Mouse (Mus musculus) lung, postnatal 0 days (tissue): Measurements from ENCODE around the gene H2afz. TPM values are rescaled to one million over a fixed set of nuclear protein-coding genes. Genes with fewer than 3 reads are reported as not detected.

Experiments used
- ATAC-seq: fragments of 200-750 bp; cut with Nextera tagmentation; 2 replicates; pipeline ENCODE4 v1.8.0; 2017; ENCODE audit warnings: moderate library complexity
- DNase-seq: peaks from one replicate; pipeline ENCODE4 v3.0.0-alpha.2; 2016; ENCODE audit warnings: low spot score
- H3K27ac ChIP-seq: fragments of 300-500 bp; sonication (generic); 2 replicates; pipeline ENCODE4 v1.5.1; 2014; ENCODE audit warnings: antibody characterized with exemption, mild to moderate bottlenecking, low read length, mixed read lengths
- H3K27me3 ChIP-seq: fragments of 300-500 bp; sonication (generic); replicated peaks from 2 replicates; pipeline ENCODE4 v1.6.1; 2014; ENCODE audit warnings: low read length, mixed read lengths; ENCODE audit not compliant: insufficient read depth
- H3K36me3 ChIP-seq: fragments of 300-500 bp; sonication (generic); 2 replicates; pipeline ENCODE4 v1.6.1; 2014; ENCODE audit warnings: low read length, mixed read lengths; ENCODE audit not compliant: insufficient read depth
- H3K4me1 ChIP-seq: fragments of 300-500 bp; sonication (generic); 2 replicates; pipeline ENCODE4 v1.6.1; 2014; ENCODE audit warnings: antibody characterized with exemption, low read depth, low read length, mixed read lengths; ENCODE audit not compliant: insufficient read depth
- H3K4me2 ChIP-seq: fragments of 300-500 bp; sonication (generic); replicated peaks from 2 replicates; pipeline ENCODE4 v1.6.1; 2014; ENCODE audit warnings: low read depth, mild to moderate bottlenecking, low read length, moderate library complexity, mixed read lengths
- H3K4me3 ChIP-seq: fragments of 300-500 bp; sonication (generic); 2 replicates; pipeline ENCODE4 v1.5.1; 2014; ENCODE audit warnings: low read depth, low read length
- H3K9ac ChIP-seq: fragments of 300-500 bp; sonication (generic); replicated peaks from 2 replicates; pipeline ENCODE4 v1.6.1; 2014; ENCODE audit warnings: low read depth, mild to moderate bottlenecking
- H3K9me3 ChIP-seq: fragments of 300-500 bp; sonication (generic); 2 replicates; pipeline ENCODE4 v1.6.1; 2016; ENCODE audit warnings: low read length, mixed read lengths
- CTCF ChIP-seq: IDR thresholded peaks from 2 replicates; pipeline ENCODE4 v1.5.1; 2016; ENCODE audit warnings: antibody characterized with exemption, mild to moderate bottlenecking
- EP300 ChIP-seq: IDR thresholded peaks from 2 replicates; pipeline ENCODE4 v1.6.1; 2016; ENCODE audit warnings: antibody characterized with exemption, mild to moderate bottlenecking, control low read depth
- WGBS: fragments of 180-500 bp; shearing (Covaris S2); extraction: QIAGEN DNeasy Blood & Tissue Kit; methylation state at CpG from one replicate; pipeline ENCODE4 v1.1.7; 2014; 5-methylcytosine and 5-hydroxymethylcytosine counted together
- polyA plus RNA-seq: library from polyadenylated mRNA; unstranded; fragments of >200 nt; fragmentation: Nextera tagmentation; extraction: Ambion mirVana; gene quantifications from 2 replicates; pipeline ENCODE4 v1.2.1, GENCODE M21; 2015

H2afz gene
- polyA plus RNA-seq, 1 experiment from 2014 or later: 577 TPM

DNA sequence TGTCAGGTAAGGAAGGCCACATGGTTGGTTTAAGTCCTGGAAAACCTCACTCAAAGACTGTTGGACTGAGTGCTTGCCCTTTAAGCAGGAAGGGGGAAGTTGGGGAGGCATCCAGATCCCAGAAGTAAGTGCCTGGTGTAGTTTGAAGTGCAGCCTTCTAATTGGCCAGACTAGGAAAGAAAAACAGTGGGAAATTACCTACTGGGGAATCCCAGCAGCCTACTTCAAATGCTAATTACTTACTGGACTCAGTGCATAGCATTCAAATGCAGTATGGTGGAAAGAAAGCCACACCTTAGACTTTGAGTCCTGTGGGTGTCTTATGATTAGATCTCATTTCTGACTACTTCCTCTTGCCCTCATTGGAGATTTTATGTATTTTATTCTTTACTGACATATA is 31.2 kb upstream of the H2afz start:
- Histone ChIP-seq H3K9me3 (no peaks in the 10 kb centered on the region), H3K27ac (no peak overlapping the region), H3K4me1 (no peaks in the 10 kb centered on the region), H3K4me3 (no peak overlapping the region), H3K4me2 (no peak overlapping the region), H3K9ac (no peak overlapping the region), H3K36me3 (no peaks in the 10 kb centered on the region), H3K27me3 (no peaks in the 10 kb centered on the region)
- peak; percentile 41; the same call in 1 of the 2 replicates for ATAC-seq
- DNase-seq: peak; percentile 43
- no peak for TF ChIP-seq EP300
- no peak for TF ChIP-seq CTCF

- no peak for DNase-seq
- Histone ChIP-seq H3K4me1 (no peaks in the 10 kb centered on the region), H3K27ac (no peak overlapping the region), H3K27me3 (no peaks in the 10 kb centered on the region), H3K9ac (no peak overlapping the region), H3K4me3 (no peak overlapping the region), H3K9me3 (no peaks in the 10 kb centered on the region), H3K4me2 (no peak overlapping the region), H3K36me3 (no peaks in the 10 kb centered on the region)
- TF ChIP-seq EP300 (no peak), CTCF (no peak)
- ATAC-seq: no peak
- WGBS: 58% methylated on average over 4 of the region's 4 CpGs
Observed at GRCm38 (mm10) chr3:137833698-137834097, 30.6 kb upstream of the H2afz start.

GRCm38 (mm10) chr3:137836543-137836942 is 27.7 kb upstream of the H2afz start:
- Histone ChIP-seq H3K9me3 (no peaks in the 10 kb centered on the region), H3K4me3 (no peak overlapping the region), H3K9ac (no peak overlapping the region), H3K27ac (no peak overlapping the region), H3K36me3 (no peaks in the 10 kb centered on the region), H3K27me3 (no peaks in the 10 kb centered on the region), H3K4me1 (no peaks in the 10 kb centered on the region), H3K4me2 (no peak overlapping the region)
- TF ChIP-seq EP300 (no peak), CTCF (no peak)
- 95% methylated on average over 1 of the region's 1 CpGs for WGBS
- no peak for DNase-seq
- no peak for ATAC-seq

- Histone ChIP-seq H3K9ac (no peak overlapping the region), H3K27me3 (no peaks in the 10 kb centered on the region), H3K27ac (no peak overlapping the region), H3K4me2 (no peak overlapping the region), H3K36me3 (no peaks in the 10 kb centered on the region), H3K4me1 (no peaks in the 10 kb centered on the region), H3K4me3 (no peak overlapping the region), H3K9me3 (no peaks in the 10 kb centered on the region)
- TF ChIP-seq EP300: no peak
- TF ChIP-seq CTCF: no peak
- DNase-seq (no peak), ATAC-seq (no peak)
Observed at GRCm38 (mm10) chr3:137838160-137838559, 26.1 kb upstream of the H2afz start.

DNA sequence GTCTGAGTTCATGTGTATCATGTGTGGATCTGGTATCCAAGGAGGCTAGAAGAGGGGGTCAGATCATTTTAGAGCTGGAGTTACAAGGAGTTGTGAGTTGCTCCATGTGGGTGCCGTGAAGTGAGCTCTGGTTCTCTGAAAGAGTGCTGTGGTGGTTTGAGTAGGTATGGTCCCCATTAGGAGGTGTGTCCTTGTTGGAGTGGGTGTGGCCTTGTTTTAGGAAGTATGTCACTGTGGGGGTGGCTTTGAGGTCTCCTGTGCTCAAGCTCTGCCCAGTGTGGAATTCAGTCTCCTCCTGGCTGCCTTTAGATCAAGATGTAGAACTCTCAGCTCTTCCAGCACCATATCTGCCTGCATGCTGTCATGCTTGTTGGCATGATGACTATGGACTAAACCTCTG is 21.3 kb upstream of the H2afz start:
- H3K27ac ChIP-seq: no peak overlapping the region
- TF ChIP-seq EP300 (no peak), CTCF (no peak)
- no peaks in the 10 kb centered on the region for H3K27me3 ChIP-seq
- no peak overlapping the region for H3K9ac ChIP-seq
- no peaks in the 10 kb centered on the region for H3K4me1 ChIP-seq
- H3K4me2 ChIP-seq: no peak overlapping the region
- no peak overlapping the region for H3K4me3 ChIP-seq
- WGBS: 96% methylated on average over 1 of the region's 1 CpGs
- H3K9me3 ChIP-seq: no peaks in the 10 kb centered on the region
- DNase-seq (no peak), ATAC-seq (no peak)
- no peaks in the 10 kb centered on the region for H3K36me3 ChIP-seq

DNA sequence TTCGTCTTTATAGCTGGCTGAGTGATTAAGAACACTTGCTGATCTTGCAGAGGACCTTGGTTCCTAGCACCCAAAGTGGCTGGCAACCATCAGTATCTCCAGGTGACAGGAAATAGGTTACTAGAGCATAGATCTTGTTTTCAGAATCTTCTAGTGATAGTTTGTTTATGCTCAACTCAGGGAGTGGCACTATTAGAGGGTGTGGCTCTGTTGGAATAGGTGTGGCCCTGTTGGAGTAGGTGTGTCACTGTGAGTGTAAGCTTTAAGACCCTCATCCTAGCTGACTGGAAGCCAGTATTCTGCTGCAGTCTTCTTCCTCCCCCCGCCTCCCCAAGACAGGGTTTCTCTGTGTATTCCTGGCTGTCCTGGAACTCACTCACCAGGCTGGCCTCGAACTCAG is 20.0 kb upstream of the H2afz start:
- Histone ChIP-seq H3K9ac (no peak overlapping the region), H3K36me3 (no peaks in the 10 kb centered on the region), H3K27me3 (no peaks in the 10 kb centered on the region), H3K27ac (no peak overlapping the region), H3K9me3 (no peaks in the 10 kb centered on the region), H3K4me1 (no peaks in the 10 kb centered on the region), H3K4me3 (no peak overlapping the region), H3K4me2 (no peak overlapping the region)
- TF ChIP-seq CTCF (no peak), EP300 (no peak)
- ATAC-seq (no peak), DNase-seq (no peak)
- WGBS: 83% methylated on average over 3 of the region's 3 CpGs

DNA sequence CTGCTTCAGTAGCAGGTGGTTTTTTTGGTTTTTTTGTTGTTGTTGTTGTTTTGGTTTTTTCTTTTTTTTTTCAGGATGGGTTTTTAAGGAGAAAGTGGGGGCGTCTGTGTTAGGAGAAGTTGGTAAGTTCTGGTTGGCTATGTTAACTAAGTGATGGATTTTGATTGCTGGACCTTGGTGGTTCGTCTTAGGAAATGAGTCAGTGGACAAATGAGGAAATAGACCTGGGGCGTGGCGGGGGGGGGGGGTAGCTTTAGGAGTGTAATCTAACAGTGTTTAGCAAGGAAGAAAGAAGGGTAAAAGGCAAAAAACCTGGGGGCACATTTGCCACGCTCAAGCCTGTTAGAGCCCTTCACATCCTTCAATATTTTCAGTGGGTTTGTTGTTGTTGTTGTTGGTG is 17.7 kb upstream of the H2afz start:
- Histone ChIP-seq H3K9me3 (no peaks in the 10 kb centered on the region), H3K36me3 (no peaks in the 10 kb centered on the region), H3K27ac (no peak overlapping the region), H3K9ac (no peak overlapping the region), H3K4me2 (no peak overlapping the region), H3K27me3 (no peaks in the 10 kb centered on the region), H3K4me1 (no peaks in the 10 kb centered on the region), H3K4me3 (no peak overlapping the region)
- TF ChIP-seq CTCF: no peak
- TF ChIP-seq EP300: no peak
- WGBS: 81% methylated on average over 5 of the region's 5 CpGs
- DNase-seq: no peak
- ATAC-seq: no peak
